Mouse (Mus musculus) hindlimb bud, embryonic 11.5 days (tissue): ENCODE data around the gene Asb11.

Experiments
- DNase-seq: peaks from one replicate; pipeline ENCODE4 v3.0.0-alpha.2; 2012; ENCODE audit warnings: low read depth, low spot score; ENCODE audit errors: extremely low spot score

Gene Asb11

GRCm38 (mm10) chrX:164441306-164441705 is 4.5 kb downstream of the Asb11 start:
- DNase-seq: no peak

- DNase-seq: no peak
These were observed 8.8 kb downstream of the Asb11 start for GRCm38 (mm10) chrX:164445601-164446000.

GRCm38 (mm10) chrX:164446106-164446551 is 9.3 kb downstream of the Asb11 start:
- no peak for DNase-seq

DNA sequence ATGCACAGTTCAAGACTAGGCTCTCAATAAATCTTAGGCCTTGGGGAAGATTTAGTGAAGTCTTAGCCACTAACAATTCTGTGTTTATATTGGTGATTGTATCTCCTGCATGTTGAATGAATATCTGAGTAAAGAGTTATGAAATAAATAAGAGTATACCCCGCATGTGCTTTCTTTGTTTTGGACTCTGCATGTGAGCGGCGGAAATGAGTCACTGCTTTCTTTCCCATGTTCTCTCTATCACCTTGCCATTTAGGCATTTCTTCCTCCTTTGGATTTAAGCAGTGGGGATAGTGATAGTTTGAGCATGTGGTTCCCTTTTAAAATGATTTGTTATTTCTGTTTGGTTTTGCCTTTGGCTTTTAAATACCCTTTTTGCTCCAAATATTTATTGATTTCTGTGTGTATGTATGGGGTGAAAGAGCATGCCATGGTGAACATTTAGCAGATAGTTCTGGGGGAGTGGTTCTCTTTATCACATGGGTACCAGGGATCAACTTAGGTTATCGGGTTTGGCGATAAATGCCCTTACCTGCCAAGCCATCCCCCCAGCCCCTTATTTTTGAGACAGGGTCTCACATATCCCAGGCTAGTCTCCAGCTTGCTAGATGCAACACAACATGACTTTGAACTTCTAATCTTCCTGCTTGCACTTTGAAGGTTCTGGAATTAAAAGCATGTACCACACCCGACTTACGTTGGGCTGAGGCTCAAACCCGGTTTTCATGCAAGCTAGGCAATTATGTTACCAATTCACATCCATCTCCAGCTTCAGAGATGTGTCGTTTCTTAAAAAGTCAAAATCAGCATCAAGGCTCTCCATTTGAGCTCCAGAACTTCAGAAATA is 10.3 kb downstream of the Asb11 start:
- DNase-seq: no peak

DNA sequence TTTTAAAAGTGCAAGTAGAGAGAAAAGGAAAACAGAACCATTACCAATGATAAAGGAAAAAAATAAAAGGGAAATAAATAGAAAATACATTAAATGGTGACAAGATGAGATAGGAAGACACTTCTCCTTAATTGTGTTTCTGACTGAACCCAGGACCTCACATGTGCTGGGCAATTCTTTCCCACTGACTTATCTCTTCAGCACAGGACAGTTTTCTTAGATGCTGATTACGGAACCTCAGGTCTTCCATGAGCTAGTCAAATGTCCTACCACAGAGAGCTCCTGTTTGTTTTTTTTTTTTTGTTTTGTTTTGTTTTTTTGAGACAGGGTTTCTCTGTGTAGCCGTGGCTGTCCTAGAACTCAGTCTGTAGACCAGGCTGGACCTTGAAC is 10.9 kb downstream of the Asb11 start:
- no peak for DNase-seq

GRCm38 (mm10) chrX:164449201-164449600 is 12.4 kb downstream of the Asb11 start:
- peak; percentile 44 for DNase-seq

DNA sequence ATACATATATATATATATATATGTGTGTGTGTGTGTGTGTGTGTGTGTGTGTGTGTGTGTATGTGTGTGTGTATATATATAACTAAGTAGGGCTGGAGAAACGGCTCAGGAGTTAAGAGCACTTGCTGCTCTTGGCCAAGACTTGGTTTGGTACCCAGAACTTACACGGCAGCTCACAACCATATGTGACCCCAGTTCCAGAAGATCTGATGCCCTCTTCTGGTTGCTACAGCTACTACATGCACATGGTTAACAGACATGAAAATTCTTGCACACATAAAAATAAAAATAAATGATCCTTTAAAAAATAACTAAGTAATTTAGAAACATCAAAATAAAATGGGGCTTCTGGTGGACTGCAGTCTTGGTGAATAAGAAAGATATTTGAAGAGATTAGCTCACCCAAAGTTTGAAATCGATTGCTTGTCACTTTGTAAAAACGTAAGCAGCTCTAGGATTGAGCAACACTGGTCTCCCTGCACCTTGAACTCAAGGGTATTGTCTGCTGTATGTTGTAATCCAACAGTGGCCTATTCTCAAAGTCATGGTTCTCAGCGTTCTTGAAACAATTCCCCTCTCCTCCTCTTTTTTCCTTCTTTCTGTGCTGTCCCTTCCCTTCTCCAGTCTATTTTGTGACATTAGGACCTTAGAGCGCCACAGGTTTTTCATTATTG is 22.5 kb downstream of the Asb11 start:
- no peak for DNase-seq

DNA sequence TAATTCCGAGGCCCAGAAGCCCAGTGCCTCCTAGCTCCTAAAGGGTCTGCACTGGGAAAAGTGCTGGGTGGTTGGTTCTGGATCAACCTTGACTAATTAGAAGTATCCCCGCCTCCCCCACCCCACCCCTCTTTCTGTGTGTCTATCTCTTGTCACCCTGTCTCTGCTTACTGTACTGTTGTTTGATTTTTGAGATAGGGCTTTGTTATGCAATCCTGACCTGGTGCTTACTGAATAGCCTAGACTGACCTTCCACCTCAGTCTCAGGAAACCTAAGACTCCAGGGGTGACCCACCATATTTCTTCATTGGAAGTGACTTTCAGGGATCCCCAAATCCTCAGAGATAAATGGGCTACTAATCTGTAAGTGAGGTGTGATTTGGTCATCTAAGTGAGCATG is 65.5 kb downstream of the Asb11 start:
- DNase-seq: no peak

DNA sequence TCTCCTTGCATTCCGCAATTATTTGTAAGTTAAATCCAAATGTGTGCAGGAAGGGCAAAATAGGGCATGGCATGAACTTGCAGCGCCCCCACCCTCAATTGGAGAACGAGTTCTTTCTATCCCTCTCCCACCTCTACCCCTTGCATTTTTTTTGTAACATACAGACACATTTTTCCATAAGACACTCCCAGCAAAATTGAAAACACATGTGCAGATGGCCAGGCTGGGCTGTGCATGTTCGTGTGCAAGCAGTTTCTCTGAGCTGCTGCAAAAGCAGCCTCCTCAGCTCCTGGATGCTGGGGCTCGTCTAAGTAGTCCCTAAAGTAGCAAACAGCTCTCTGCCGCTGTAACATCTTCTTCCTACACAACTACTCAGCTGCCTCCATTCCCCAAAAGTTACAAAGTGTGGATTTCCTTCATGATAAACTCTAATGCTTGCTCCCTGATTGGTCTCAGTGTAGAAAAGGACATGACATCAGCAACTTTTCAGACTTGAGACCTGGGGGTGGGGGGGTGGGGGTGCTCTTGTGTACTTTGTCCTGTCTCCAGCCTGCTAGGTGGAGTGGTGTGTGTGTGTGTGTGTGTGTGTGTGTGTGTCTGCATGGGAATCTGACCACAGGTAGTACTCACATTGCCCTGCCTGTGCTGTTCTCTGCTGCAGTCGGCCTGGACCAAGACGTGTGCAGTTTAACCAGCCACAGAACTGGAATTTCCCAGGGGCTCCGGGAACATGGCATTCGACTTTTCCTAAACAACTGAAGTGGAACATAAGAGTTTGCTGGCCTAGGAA is 69.1 kb downstream of the Asb11 start, which contains the start of gene Asb9:
Gene Asb9, plus strand, starts transcription at position 619 of the 790 bp plus-strand sequence.
- no peak for DNase-seq

GRCm38 (mm10) chrX:164507068-164507467 is 70.3 kb downstream of the Asb11 start:
- DNase-seq: no peak

GRCm38 (mm10) chrX:164508728-164509127 is 71.9 kb downstream of the Asb11 start:
- no peak for DNase-seq
